Mouse (Mus musculus): Measurements from ENCODE around the gene Wbp1l. TPM values are rescaled to one million over a fixed set of nuclear protein-coding genes. Genes with fewer than 3 reads are reported as not detected.

The Wbp1l gene
- polyA plus RNA-seq, 1 experiment from 2014 or later = 40.7 TPM

DNA sequence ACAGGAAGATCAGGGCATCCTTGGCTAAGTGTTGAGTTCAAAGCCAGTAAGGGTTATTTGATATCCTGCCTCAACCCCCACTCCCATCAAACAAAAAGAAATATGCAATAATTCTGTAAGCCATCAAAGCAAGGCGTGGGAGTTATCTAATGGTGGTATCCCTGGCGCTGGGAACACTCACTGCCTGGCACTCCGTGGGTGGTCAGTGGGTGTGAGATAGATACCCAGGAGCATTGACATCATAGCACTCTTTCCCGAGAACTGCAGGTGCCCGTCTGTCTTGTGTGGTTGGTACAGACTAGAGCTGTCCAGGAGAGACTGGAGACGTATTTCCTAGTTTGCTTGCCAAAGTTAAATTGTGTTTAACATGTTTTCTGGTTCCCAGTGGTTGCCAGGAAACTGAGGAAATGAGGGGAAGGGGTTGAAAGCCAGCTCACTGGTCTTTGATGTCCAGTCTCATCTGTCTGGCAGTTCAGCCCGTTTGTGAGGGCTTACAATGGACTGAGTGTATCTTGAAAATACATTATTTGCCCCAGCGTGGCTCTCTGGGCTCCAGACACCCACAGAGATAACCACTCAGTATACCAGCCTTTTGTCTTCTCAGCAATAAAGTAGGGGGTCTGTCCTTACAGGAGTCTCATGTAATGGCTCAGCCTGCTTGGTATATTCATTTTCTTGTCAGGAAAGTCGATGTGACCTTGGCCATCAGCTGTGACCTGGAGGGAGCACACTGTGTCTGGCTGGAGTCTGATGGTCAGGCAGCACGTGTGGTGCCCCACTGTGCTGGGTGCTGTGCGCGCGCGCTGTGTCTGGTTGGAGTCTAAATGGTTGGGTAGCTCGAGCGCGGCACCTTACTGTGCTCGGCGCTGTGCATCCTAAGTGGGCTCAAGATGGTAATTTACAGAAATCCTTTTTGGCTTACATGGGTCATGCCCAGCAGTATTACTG lies 22.6 kb downstream of the Wbp1l start:
- H3K27me3 ChIP-seq (replicated peaks; ENCODE audit: control insufficient read depth, insufficient read depth, low read length) = no peaks in the 10 kb centered on the region
- peaks cover 6% of the 10 kb centered on the region for H3K36me3 ChIP-seq (ENCODE audit: control insufficient read depth, insufficient read depth, low read length)
- ATAC-seq (replicated peaks; ENCODE audit: low FRiP score) (no peak), DNase-seq (ENCODE audit: low spot score) (no peak)
- no peak overlapping the region for H3K9ac ChIP-seq (ENCODE audit: low read depth, low read length)
- no peak overlapping the region for H3K4me2 ChIP-seq
- WGBS = 77% methylated on average over 19 of the region's 19 CpGs
- no peaks in the 10 kb centered on the region for H3K9me3 ChIP-seq (ENCODE audit: control insufficient read depth, low read length)
- H3K27ac ChIP-seq (ENCODE audit: low read depth, low read length) = no peak overlapping the region; the same call in 1 of the 2 replicates
- no peak overlapping the region for H3K4me3 ChIP-seq (ENCODE audit: low read depth, low read length)
- H3K4me1 ChIP-seq (replicated peaks; ENCODE audit: control insufficient read depth, insufficient read depth, low read length) = peaks cover 69% of the 10 kb centered on the region

DNA sequence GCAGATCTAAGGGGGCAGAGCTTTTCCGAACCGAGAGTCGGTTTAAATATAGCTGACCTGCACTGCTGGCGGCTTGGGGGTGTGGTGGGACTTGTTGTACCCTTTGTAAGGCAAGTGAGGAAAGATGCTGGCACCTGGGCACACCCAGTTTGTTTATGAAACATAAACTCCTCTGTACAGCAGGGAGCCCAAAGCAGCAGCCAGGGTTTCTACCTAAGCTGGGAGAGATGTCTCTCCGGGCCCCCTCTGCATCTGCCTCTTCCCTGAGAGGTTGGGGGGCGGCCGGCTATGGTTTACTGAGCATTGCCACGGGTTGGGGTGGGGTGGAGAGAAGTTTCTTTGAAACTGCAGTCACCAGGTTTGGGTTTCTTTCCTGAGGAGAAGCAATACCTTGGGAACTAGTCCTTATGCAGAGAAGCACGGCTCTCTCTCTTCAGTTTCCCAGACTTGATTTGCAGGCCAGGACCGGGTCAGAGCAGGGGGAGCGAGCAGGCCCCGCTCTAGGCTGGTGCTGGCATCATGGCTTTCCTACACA lies 23.8 kb downstream of the Wbp1l start:
- H3K4me3 ChIP-seq (ENCODE audit: low read depth, low read length) = no peak overlapping the region
- no peak for DNase-seq (ENCODE audit: low spot score)
- peaks cover 6% of the 10 kb centered on the region for H3K36me3 ChIP-seq (ENCODE audit: control insufficient read depth, insufficient read depth, low read length)
- H3K4me2 ChIP-seq = peak overlapping the region; percentile 58
- H3K9ac ChIP-seq (ENCODE audit: low read depth, low read length) = no peak overlapping the region
- H3K27me3 ChIP-seq (replicated peaks; ENCODE audit: control insufficient read depth, insufficient read depth, low read length) = no peaks in the 10 kb centered on the region
- 46% methylated on average over 12 of the region's 12 CpGs for WGBS
- peaks cover 69% of the 10 kb centered on the region for H3K4me1 ChIP-seq (replicated peaks; ENCODE audit: control insufficient read depth, insufficient read depth, low read length)
- H3K27ac ChIP-seq (ENCODE audit: low read depth, low read length) = peak overlapping the region; percentile 54
- no peak for ATAC-seq (replicated peaks; ENCODE audit: low FRiP score)
- H3K9me3 ChIP-seq (ENCODE audit: control insufficient read depth, low read length) = no peaks in the 10 kb centered on the region

DNA sequence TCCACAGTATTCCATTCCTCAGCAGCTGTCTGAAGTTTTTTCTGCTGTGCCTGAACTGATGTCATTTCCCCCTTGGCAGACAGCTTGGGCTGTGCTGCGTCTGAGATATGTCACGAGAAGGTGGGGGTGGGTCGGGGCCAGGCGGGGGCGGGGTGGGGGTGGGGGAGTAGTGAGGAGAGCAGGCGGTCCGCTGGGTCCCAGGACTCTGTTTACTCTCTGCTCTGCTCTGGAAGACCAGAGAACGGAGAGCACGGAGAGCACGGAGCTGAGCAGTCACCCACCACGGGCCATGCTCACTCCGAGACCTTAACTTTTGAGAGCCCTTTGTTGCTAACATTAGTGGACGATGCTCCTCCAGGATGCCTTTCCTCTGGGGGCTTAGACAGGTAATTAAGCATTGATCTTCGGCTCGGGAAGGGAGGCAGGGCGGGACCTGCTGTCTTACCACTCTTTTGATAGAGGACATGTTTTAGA lies 24.3 kb downstream of the Wbp1l start:
- peak overlapping the region; percentile 54 for H3K27ac ChIP-seq (ENCODE audit: low read depth, low read length)
- peak overlapping the region; percentile 34 for H3K4me3 ChIP-seq (ENCODE audit: low read depth, low read length)
- peak overlapping the region; percentile 58 for H3K4me2 ChIP-seq
- H3K36me3 ChIP-seq (ENCODE audit: control insufficient read depth, insufficient read depth, low read length) = peaks cover 6% of the 10 kb centered on the region
- no peaks in the 10 kb centered on the region for H3K27me3 ChIP-seq (replicated peaks; ENCODE audit: control insufficient read depth, insufficient read depth, low read length)
- WGBS = 24% methylated on average over 16 of the region's 16 CpGs
- H3K9ac ChIP-seq (ENCODE audit: low read depth, low read length) = peak overlapping the region; percentile 38; the same call in 1 of the 2 replicates
- peaks cover 70% of the 10 kb centered on the region for H3K4me1 ChIP-seq (replicated peaks; ENCODE audit: control insufficient read depth, insufficient read depth, low read length)
- H3K9me3 ChIP-seq (ENCODE audit: control insufficient read depth, low read length) = no peaks in the 10 kb centered on the region
- DNase-seq (ENCODE audit: low spot score) (no peak), ATAC-seq (replicated peaks; ENCODE audit: low FRiP score) (peak; percentile 50; the same call in 1 of the 2 replicates)

DNA sequence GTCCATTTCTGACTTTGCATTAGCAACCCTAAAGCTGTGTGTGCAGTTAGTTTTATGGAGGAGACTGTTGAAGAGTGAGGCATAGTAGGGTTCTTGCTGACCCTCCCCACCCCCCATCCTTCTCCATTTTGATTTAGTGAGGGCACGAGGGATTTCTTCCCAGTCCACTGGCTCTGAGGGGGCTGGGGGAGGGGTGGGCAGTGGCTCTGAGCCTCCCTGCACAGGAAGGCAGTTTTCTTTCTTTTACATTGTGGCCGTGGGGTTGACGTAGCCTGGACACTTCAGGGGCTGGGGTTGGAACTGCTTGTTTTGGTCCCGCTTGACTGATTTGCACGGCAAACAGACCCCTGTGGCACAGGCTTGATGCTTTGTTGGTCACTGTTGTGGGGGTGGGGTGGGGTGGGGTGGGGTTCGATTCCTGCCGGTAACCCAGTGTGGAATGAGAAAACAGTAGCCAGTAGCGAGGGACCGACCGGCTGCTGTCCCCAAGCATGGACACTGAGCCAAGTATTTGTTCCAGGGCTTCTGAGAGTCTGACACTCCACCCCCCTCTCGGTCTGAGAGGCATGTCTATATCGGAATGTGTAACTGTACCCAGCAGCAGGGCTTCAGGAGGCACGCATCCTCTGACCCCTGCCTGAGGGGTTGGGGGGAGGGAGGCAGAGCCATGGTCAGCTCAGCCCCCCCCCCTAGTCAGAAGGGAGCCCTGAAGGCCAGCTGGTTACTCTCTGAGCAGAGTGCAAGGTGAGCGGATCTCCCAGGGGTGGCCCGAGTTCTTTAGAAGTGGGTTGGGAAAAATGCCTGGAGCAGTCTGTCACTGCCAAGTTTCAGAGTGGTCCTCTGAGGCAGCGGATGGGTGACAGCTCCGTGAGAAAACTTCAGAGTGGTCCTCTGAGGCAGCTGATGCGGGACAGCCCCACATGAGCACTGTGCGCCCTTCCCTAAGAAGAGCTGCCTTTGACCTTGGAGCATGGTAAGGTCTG lies 25.2 kb downstream of the Wbp1l start:
- H3K9me3 ChIP-seq (ENCODE audit: control insufficient read depth, low read length) = no peaks in the 10 kb centered on the region
- WGBS = 53% methylated on average over 19 of the region's 19 CpGs
- H3K27me3 ChIP-seq (replicated peaks; ENCODE audit: control insufficient read depth, insufficient read depth, low read length) = no peaks in the 10 kb centered on the region
- no peak for DNase-seq (ENCODE audit: low spot score)
- H3K36me3 ChIP-seq (ENCODE audit: control insufficient read depth, insufficient read depth, low read length) = peaks cover 6% of the 10 kb centered on the region
- peak overlapping the region; percentile 58 for H3K4me2 ChIP-seq
- peaks cover 66% of the 10 kb centered on the region for H3K4me1 ChIP-seq (replicated peaks; ENCODE audit: control insufficient read depth, insufficient read depth, low read length)
- ATAC-seq (replicated peaks; ENCODE audit: low FRiP score) = peak; percentile 21; the same call in 1 of the 2 replicates
- H3K27ac ChIP-seq (ENCODE audit: low read depth, low read length) = peak overlapping the region; percentile 54
- H3K4me3 ChIP-seq (ENCODE audit: low read depth, low read length) = peak overlapping the region; percentile 34
- peak overlapping the region; percentile 38 for H3K9ac ChIP-seq (ENCODE audit: low read depth, low read length)

DNA sequence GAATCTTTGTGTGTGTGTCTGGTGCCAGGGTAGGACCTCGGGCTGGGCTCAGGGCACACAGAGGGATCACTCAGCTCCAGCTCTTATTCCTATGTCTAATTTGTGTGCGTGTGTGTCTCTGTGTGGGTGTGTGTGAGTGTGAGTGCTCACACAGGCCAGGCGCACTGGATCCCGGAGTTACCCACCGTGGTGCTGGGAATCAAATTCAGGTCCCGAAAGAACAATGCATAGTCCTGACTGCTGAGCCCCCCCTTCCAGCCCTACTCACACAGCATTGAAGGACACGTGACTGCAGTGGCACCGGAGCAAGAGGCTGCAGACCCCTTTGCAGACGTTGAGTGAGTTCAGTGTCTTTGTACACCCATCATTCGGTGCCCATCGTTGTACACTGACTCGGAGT lies 26.1 kb downstream of the Wbp1l start:
- DNase-seq (ENCODE audit: low spot score) (no peak), ATAC-seq (replicated peaks; ENCODE audit: low FRiP score) (no peak)
- WGBS = 90% methylated on average over 12 of the region's 12 CpGs
- Histone ChIP-seq H3K36me3 (ENCODE audit: control insufficient read depth, insufficient read depth, low read length) (peaks cover 6% of the 10 kb centered on the region), H3K27me3 (replicated peaks; ENCODE audit: control insufficient read depth, insufficient read depth, low read length) (no peaks in the 10 kb centered on the region), H3K4me1 (replicated peaks; ENCODE audit: control insufficient read depth, insufficient read depth, low read length) (peaks cover 63% of the 10 kb centered on the region), H3K9ac (ENCODE audit: low read depth, low read length) (no peak overlapping the region), H3K9me3 (ENCODE audit: control insufficient read depth, low read length) (no peaks in the 10 kb centered on the region), H3K27ac (ENCODE audit: low read depth, low read length) (no peak overlapping the region), H3K4me3 (ENCODE audit: low read depth, low read length) (no peak overlapping the region), H3K4me2 (no peak overlapping the region; the same call in 1 of the 2 replicates)

DNA sequence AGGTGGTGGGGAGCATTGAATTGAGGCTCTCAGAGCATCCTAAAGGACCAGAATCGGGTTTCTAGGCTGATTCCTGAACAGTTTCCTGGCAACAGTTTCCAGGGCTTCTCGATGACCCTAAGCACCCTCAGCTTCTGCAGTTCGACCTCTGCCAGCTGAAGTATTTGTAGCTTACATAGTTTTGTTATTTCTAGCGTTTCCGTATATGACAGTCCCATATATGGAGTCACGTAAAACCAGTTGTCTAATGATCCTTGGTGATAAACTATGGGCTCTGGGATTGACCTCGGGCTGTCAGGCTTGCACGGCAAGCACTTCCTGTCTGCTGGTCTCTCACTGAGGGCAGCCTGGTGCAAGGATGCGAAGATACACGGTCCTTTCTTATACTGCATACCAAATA lies 26.6 kb downstream of the Wbp1l start:
- no peak for DNase-seq (ENCODE audit: low spot score)
- H3K4me2 ChIP-seq = no peak overlapping the region
- no peaks in the 10 kb centered on the region for H3K27me3 ChIP-seq (replicated peaks; ENCODE audit: control insufficient read depth, insufficient read depth, low read length)
- 73% methylated on average over 10 of the region's 10 CpGs for WGBS
- peaks cover 6% of the 10 kb centered on the region for H3K36me3 ChIP-seq (ENCODE audit: control insufficient read depth, insufficient read depth, low read length)
- no peak overlapping the region for H3K9ac ChIP-seq (ENCODE audit: low read depth, low read length)
- peaks cover 63% of the 10 kb centered on the region for H3K4me1 ChIP-seq (replicated peaks; ENCODE audit: control insufficient read depth, insufficient read depth, low read length)
- H3K9me3 ChIP-seq (ENCODE audit: control insufficient read depth, low read length) = no peaks in the 10 kb centered on the region
- no peak overlapping the region for H3K4me3 ChIP-seq (ENCODE audit: low read depth, low read length)
- no peak for ATAC-seq (replicated peaks; ENCODE audit: low FRiP score)
- no peak overlapping the region for H3K27ac ChIP-seq (ENCODE audit: low read depth, low read length)

DNA sequence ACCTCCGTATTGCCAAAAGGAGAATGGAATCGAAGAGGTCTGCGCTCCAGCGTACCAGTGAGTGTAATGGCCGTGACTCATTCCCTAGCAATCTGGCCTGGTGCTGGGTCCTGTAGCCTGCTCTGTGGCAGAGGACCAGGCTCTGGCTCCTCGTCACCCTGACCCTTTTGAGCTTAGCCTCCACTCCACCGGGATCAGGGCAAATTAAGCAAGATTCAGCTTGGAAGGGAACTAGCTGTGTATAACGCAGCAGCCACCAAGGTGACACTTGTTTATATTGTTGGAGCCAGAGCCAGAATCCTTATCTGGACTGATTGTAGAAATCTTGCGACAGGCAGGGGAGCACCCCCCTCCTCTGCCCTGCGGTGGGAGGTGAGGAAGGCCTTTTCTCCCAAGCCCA lies 29.5 kb downstream of the Wbp1l start:
- Histone ChIP-seq H3K36me3 (ENCODE audit: control insufficient read depth, insufficient read depth, low read length) (peaks cover 8% of the 10 kb centered on the region), H3K27me3 (replicated peaks; ENCODE audit: control insufficient read depth, insufficient read depth, low read length) (no peaks in the 10 kb centered on the region), H3K4me2 (no peak overlapping the region), H3K4me1 (replicated peaks; ENCODE audit: control insufficient read depth, insufficient read depth, low read length) (peaks cover 36% of the 10 kb centered on the region), H3K9ac (ENCODE audit: low read depth, low read length) (no peak overlapping the region), H3K4me3 (ENCODE audit: low read depth, low read length) (no peak overlapping the region), H3K9me3 (ENCODE audit: control insufficient read depth, low read length) (no peaks in the 10 kb centered on the region), H3K27ac (ENCODE audit: low read depth, low read length) (0 out of 2 replicates have a peak overlapping the region, but pooled peaks have one; percentile 10)
- no peak for ATAC-seq (replicated peaks; ENCODE audit: low FRiP score)
- WGBS = 63% methylated on average over 10 of the region's 10 CpGs
- no peak for DNase-seq (ENCODE audit: low spot score)

DNA sequence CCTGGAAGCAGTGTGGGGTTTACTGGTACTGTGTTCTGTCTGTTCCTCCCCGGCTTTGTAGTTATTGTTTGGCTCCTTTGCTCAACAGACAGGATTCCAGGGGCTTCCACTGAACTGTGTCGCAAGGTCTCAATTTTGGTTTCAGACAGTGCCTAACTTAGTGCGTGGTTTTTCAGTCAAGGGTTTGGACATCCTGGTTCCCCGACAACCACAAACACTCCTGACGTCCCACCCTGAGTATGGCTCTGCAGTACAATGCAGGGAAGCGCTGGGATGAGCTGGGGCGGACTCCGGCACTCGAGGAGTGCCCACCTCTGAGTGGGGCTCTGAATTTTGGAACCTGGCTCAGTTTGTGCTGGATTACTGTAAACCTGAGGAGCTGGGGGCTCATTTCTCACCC lies 30.9 kb downstream of the Wbp1l start:
- Histone ChIP-seq H3K4me3 (ENCODE audit: low read depth, low read length) (no peak overlapping the region), H3K27me3 (replicated peaks; ENCODE audit: control insufficient read depth, insufficient read depth, low read length) (no peaks in the 10 kb centered on the region), H3K36me3 (ENCODE audit: control insufficient read depth, insufficient read depth, low read length) (peaks cover 7% of the 10 kb centered on the region), H3K4me2 (no peak overlapping the region), H3K9me3 (ENCODE audit: control insufficient read depth, low read length) (no peaks in the 10 kb centered on the region), H3K27ac (ENCODE audit: low read depth, low read length) (no peak overlapping the region), H3K4me1 (replicated peaks; ENCODE audit: control insufficient read depth, insufficient read depth, low read length) (peaks cover 29% of the 10 kb centered on the region), H3K9ac (ENCODE audit: low read depth, low read length) (no peak overlapping the region)
- no peak for ATAC-seq (replicated peaks; ENCODE audit: low FRiP score)
- WGBS = 74% methylated on average over 9 of the region's 9 CpGs
- DNase-seq (ENCODE audit: low spot score) = no peak

Data from liver, embryonic 11.5 days (tissue).